Mouse (Mus musculus) stomach, embryonic 16.5 days (tissue): ENCODE results near the gene Prmt1. TPM values are rescaled to one million over a fixed set of nuclear protein-coding genes. Genes with fewer than 3 reads are reported as not detected.

Experiments used
- microRNA-seq: library from miRNA; unstranded; fragments of <30 nt; microRNA quantifications from one replicate; pipeline ENCODE4, GENCODE M21; 2016
- polyA plus RNA-seq: library from polyadenylated mRNA; unstranded; fragments of >200 nt; fragmentation: Nextera tagmentation; extraction: Ambion mirVana; gene quantifications from 2 replicates; pipeline ENCODE4 v1.2.1, GENCODE M21; 2015

The Prmt1 gene
- polyA plus RNA-seq, 1 experiment from 2014 or later, result 324 TPM

Small RNA genes lying within 50 kb of the gene (microRNA-seq; reads per million reads assigned to microRNA genes)
- 0.83 reads per million for gene Mir7054

Other genes with a start within 250 kb of the Prmt1 start
- 32.1 and 32.8 TPM in 2 replicates for gene Vrk3, start 238.2 kb downstream of the Prmt1 start, polyA plus RNA-seq
- gene Zfp473, start 235.5 kb downstream of the Prmt1 start, polyA plus RNA-seq, result 1.8 and 2.3 TPM in 2 replicates
- 73.8 and 83.1 TPM in 2 replicates for gene Nup62, start 170.5 kb downstream of the Prmt1 start, polyA plus RNA-seq
- gene Il4i1, start 170.2 kb downstream of the Prmt1 start, polyA plus RNA-seq, result 0.88 and 1.3 TPM in 2 replicates
- 3.8 and 4.6 TPM in 2 replicates for gene Atf5, start 169.9 kb downstream of the Prmt1 start, polyA plus RNA-seq
- gene Akt1s1, start 137.6 kb downstream of the Prmt1 start, polyA plus RNA-seq, result 73.5 and 83.1 TPM in 2 replicates
- gene Tbc1d17, start 137.5 kb downstream of the Prmt1 start, polyA plus RNA-seq, result 71.7 and 74.1 TPM in 2 replicates
- 32.6 and 34.8 TPM in 2 replicates for gene Pnkp, start 129.4 kb downstream of the Prmt1 start, polyA plus RNA-seq
- 150 and 156 TPM in 2 replicates for gene Ptov1, start 116.8 kb downstream of the Prmt1 start, polyA plus RNA-seq
- 89.9 and 94.0 TPM in 2 replicates for gene Med25, start 93.9 kb downstream of the Prmt1 start, polyA plus RNA-seq
- gene Fuz, start 90.5 kb downstream of the Prmt1 start, polyA plus RNA-seq, result 23.1 and 24.7 TPM in 2 replicates
- gene Ap2a1, start 57.1 kb downstream of the Prmt1 start, polyA plus RNA-seq, result 52.6 and 55.6 TPM in 2 replicates
- 0.06 TPM in 1 of 2 replicates, not detected in the other for gene Tsks, start 43.4 kb downstream of the Prmt1 start, polyA plus RNA-seq
- 19.9 and 23.4 TPM in 2 replicates for gene Cpt1c, start 11.7 kb downstream of the Prmt1 start, polyA plus RNA-seq
- gene Irf3, start 11.1 kb upstream of the Prmt1 start, polyA plus RNA-seq, result 96.2 and 96.4 TPM in 2 replicates
- gene Bcl2l12, start 12.1 kb upstream of the Prmt1 start, polyA plus RNA-seq, result 43.8 and 45.8 TPM in 2 replicates
- gene Scaf1, start 29.8 kb upstream of the Prmt1 start, polyA plus RNA-seq, result 22.9 and 24.5 TPM in 2 replicates
- gene Rras, start 31.4 kb upstream of the Prmt1 start, polyA plus RNA-seq, result 63.6 and 68.0 TPM in 2 replicates
- gene Prr12, start 66.3 kb upstream of the Prmt1 start, polyA plus RNA-seq, result 8.3 and 8.7 TPM in 2 replicates
- 55.7 TPM in 2 replicates for gene Nosip, start 75.9 kb upstream of the Prmt1 start, polyA plus RNA-seq
- gene Prrg2, start 76.1 kb upstream of the Prmt1 start, polyA plus RNA-seq, result 24.7 and 27.4 TPM in 2 replicates
- gene Rcn3, start 105.7 kb upstream of the Prmt1 start, polyA plus RNA-seq, result 388 and 395 TPM in 2 replicates
- gene Fcgrt, start 117.3 kb upstream of the Prmt1 start, polyA plus RNA-seq, result 138 and 149 TPM in 2 replicates
- gene Rps11, start 137.9 kb upstream of the Prmt1 start, polyA plus RNA-seq, result 1,225 and 1,374 TPM in 2 replicates
- 1,102 and 1,332 TPM in 2 replicates for gene Rpl13a, start 142.2 kb upstream of the Prmt1 start, polyA plus RNA-seq
- not detected in 2 replicates for gene Gm45713, start 149.7 kb upstream of the Prmt1 start, polyA plus RNA-seq
- 2.2 and 2.8 TPM in 2 replicates for gene Flt3l, start 149.9 kb upstream of the Prmt1 start, polyA plus RNA-seq
- 81.0 and 81.9 TPM in 2 replicates for gene Pih1d1, start 167.7 kb upstream of the Prmt1 start, polyA plus RNA-seq
- gene Aldh16a1, start 168.0 kb upstream of the Prmt1 start, polyA plus RNA-seq, result 39.5 and 49.2 TPM in 2 replicates
- 0.15 and 0.22 TPM in 2 replicates for gene Slc17a7, start 177.4 kb upstream of the Prmt1 start, polyA plus RNA-seq
- not detected in 2 replicates for gene Gfy, start 193.0 kb upstream of the Prmt1 start, polyA plus RNA-seq
- not detected in 2 replicates for gene Pth2, start 194.4 kb upstream of the Prmt1 start, polyA plus RNA-seq
- 0.55 and 1.5 TPM in 2 replicates for gene Ccdc155, start 218.3 kb upstream of the Prmt1 start, polyA plus RNA-seq
- gene Dkkl1, start 225.6 kb upstream of the Prmt1 start, polyA plus RNA-seq, result 2.1 and 4.9 TPM in 2 replicates
- gene Tead2, start 229.2 kb upstream of the Prmt1 start, polyA plus RNA-seq, result 93.9 and 101 TPM in 2 replicates